Mouse (Mus musculus) WW6 (cell line): ENCODE data around the gene Wdr75.

ENCODE experiments used
- DNase-seq: peaks from one replicate; pipeline ENCODE4 v3.0.0-alpha.2; 2013; ENCODE audit warnings: low read depth, low spot score

Gene Wdr75

DNA sequence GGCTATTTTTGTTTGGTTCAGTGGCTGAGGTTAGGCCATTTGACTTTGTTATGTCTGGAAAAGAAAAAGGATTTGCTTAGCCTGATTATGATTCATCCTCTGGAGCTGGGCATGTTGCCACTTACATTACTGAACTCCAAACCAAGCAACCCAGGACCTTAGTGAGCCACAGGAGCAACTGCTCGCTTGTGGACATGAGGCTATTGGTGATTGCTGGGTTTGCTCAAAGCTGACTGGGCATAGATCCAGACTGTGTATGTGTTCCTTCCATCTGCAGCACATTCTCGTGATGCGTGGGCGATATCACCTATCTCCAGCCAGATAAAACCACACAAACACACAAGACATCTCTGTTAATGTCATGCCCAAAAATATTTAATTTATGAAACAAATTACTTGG lies 42.8 kb downstream of the Wdr75 start:
- DNase-seq: no peak

DNA sequence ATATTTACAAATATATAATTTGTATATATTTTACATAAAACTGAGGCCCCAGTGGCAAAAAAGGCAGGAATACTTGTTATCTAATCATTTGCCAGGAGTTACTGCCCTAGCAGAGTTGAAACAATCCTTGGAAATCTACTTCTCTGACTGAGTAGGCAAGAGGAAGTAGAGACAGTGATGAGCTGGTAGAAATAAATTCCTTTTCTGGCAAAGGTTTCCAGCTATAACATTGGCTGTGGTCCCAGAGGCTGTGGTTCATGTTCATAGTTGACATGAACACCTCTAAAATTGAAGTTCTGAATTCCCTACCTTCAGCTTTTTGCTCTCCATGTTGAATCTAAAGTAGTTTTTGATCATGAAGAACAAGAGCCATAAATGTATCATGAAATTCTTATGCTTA lies 43.3 kb downstream of the Wdr75 start:
- no peak for DNase-seq

DNA sequence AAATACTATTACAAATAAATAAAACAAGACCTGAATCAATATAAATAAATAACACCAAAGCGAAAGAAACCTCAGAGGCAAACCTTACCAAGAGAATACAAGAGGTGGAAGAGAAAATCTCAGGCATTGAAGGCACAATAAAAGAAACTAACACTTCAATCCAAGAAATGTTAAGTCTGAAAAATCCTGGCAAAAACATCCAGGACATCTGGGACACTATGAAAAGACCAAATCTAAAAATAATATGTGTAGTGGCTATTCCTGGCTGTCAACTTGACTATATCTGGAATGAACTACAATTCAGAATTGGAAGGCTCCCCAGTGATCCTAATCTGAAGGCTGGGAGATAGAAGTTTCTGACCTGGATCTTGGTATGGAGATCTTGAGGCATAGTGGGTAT lies 50.5 kb downstream of the Wdr75 start:
- DNase-seq: no peak

DNA sequence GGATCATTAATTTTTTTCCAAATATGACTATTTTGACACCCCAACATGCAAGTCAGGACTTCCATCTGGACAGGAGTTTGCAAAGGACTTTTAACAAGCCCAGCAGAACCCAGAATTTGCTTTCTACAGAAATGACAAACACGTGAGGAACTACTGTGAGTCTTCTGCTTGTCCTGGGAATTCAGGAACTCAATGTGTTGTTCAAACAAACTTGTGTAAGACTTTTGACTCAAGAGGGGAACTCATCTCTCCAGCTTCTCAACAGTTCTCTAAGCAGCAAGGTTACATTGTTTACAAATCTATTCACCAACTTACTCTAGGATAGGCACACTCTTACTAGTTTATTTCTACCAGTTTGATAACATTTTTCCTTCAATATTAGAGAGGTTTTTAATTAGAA lies 63.1 kb downstream of the Wdr75 start:
- DNase-seq: no peak

DNA sequence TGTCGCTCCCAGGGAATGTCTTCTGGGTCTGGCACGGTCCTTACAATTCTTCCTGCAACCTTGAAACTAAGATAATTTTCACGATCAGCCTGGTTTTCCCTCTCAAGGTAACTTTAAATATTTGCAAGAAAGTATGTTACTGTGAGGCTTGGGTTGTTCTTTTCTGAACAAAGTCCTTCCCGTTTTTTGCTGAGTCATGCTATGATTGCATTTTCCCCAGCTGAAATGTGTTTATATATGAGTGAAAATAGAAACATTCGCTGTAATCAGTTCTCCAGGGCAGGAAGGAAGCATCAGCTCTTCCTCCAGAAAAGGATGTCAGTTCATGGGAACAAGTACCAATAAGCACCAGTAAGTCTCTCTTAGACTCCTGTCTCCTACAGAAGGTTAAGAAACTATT lies 65.4 kb downstream of the Wdr75 start:
- no peak for DNase-seq

DNA sequence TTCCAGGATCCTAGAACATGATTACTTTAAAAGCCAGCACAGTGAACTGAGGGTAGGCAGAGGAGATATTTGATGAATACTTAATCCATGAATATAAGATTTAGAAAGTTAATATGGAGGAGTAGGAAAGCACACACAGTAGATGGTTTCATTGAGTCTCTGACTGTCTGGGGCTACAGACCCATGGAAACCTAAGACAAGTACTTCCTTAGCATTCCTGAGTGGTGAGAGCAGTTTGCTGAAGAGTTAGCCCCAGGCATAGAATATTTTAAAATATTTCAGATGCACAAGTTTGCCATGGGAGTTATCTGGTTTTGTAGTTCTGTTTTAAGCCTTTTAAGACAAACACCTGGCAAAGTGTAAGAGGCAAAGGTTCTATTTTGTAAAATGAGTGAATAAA lies 66.2 kb downstream of the Wdr75 start:
- DNase-seq: no peak

DNA sequence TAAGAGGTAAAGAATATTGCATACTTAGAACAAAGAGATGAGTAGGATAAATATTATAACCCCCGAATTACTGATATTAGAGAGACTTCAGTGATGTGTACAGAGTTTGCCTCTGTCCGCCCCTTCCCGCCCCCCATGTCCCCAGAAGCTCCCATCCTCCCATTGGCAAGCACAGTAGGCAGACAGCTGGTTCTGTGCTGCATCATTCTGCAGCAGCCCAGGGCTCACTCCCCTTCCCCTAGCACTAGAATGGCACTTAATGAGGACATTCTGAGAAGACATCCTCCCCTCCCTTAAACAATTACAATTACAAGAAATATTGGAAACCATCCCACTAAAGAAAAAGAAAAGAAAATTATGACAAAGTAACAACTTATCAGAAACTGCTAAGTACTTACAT lies 68.7 kb downstream of the Wdr75 start:
- DNase-seq: no peak

DNA sequence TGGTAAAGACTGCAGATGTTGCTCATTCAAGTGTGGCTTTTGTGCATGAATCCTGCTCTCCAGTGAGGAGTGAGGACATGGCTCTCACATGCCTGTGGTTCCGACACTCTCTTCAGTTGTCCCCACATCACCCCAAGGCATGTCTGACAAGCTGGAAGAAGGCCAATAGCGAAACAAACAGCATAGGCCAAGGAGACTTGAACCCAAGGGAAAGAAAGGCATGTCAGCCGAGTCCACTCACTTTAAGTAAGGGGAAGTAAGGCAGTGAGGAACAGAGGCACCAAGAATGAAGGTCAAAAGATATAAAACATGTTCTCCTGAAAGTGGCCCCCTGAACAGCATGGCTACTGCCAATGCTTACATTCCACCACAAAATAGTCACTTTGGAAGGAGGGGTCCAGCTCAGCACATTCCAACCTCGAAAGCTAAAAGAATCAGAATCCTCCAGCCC lies 69.6 kb downstream of the Wdr75 start:
- no peak for DNase-seq

DNA sequence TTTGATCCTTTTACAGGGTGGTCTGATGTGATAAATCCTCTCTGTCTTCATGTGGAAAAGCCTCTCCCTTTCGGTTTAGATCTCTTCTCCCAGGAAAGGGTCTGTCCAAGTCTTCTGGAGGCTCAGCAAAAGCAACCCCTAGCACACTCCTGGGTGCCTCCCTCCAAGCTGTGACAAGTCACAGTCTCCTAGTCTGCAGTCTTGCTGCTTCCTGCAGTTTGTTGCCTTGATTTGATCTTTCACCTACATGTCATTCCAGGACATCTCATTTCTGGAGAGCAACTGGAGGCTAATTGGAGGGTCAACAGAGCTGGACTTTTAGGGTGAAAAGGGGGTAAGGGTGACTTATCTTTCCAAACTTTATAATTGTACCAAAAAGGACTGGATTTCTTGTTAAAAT lies 70.3 kb downstream of the Wdr75 start:
- no peak for DNase-seq

DNA sequence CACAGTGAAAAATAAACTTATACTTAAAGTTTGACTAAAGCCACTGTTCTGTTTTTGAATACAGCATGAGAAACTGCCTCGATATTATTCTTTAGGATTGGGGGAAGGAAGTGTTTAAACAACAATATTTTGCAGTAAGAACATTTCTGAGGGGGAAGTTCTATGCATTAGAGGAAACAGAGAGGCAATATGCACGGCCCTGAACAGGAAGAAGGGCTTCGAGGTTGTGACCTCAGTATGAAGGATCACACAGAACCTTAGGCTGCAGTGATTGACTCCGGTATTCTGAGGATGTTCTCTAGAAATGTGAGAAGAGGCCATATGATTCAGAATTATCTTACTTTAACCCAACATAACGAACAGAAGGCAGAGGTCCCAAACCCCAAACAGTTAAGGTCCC lies 70.8 kb downstream of the Wdr75 start:
- no peak for DNase-seq

DNA sequence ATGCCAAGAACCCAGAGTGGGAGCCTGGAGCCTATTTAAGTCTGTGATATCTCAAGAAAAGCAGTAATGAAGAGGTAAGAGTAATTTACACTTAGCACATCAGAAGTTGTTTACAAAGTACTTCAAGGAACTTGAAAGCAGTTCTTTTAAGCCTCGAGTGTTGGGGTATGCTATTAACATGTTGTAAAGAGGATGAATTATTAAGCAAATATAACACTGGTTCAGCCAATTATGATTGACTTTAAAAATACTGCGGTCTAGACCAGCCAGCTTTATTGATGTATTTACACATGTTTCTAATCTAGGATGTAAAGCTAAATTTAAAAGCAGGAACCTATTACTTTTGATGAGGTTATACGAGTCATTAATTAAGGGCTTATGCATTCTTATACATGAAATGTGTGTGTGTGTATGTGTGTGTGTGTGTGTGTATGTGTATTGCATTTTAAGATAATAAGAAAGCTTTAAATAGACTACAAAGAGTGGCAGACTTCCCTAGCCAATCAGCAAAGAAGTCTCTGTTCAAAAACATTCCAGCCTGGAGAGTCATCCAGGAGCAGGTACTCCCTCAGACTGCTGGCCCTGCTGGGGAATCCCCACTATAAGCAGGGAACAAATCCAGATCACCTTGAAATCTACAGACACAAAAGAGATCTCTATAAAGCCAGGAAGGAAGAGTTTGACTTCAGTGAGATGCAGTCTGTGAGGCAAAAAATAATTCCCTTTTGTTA lies 71.5 kb downstream of the Wdr75 start:
- DNase-seq: no peak

DNA sequence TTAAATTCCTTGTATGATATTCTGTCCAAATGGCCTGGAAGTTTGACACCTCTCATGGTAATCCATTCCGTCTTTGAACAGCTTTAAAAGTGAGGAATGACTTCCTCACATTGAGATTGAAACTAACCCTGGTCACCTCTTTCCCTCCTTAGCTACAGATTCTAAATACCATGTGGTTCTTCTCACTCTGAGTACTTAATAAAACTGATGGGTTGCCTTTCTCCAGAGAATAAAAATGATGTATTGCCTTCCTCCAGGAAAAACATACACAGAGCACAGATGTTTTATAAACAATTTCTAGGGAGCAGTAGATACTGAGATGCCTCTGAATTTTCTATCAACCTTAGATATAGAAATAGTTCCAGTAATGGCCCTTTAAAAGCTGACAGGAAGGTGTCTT lies 73.1 kb downstream of the Wdr75 start:
- DNase-seq: no peak

DNA sequence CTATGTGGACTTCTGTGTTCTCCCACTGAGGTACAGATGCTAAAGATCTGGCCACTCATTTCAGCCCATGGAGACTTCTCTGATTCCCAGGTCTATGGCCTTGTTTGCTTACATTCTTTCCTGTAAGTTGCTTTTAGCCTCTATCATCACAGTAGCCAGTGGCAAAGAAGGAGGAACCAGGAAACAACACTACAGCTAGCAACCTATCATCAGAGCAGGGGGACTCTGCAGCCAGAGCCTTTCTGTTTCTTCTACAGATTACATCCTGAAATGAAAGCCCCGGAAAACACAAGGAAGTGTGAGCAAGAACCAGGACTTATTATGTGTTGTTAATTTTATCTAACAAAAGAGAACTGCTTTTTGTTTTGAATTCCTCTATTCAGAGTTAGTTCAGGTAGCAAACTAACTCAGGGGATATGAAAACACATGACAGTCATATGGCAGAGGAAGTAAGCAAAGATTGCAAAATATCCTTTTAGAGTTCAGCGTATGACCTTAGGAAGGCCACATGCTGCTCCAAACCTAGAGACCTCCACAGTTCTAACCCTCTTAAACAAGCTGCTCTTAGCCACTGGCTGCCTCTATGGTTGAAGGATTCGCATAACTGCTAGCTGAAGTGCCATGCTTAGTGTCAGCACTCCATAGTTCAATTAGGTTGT lies 73.6 kb downstream of the Wdr75 start:
- no peak for DNase-seq
